Mouse (Mus musculus): ENCODE measurements around the gene Gdf9. TPM values are rescaled to one million over a fixed set of nuclear protein-coding genes. Genes with fewer than 3 reads are reported as not detected.
"Not testable (repeated sequence)": the region's sequence is repeated elsewhere in the genome, so short reads cannot be mapped to it uniquely, and the experiment has no call there.

Gdf9 gene
- polyA plus RNA-seq, 1 experiment from 2014 or later: 0.84 TPM

GRCm38 (mm10) chr11:53418048-53418447, 12.8 kb upstream of the Gdf9 start:
- no peak for DNase-seq (ENCODE audit: low spot score)
- Histone ChIP-seq H3K4me1 (ENCODE audit: insufficient read depth, low read depth, low read length) (no peaks in the 10 kb centered on the region), H3K27ac (ENCODE audit: low read length) (no peak overlapping the region), H3K36me3 (ENCODE audit: insufficient read depth, low read length) (peaks cover 49% of the 10 kb centered on the region), H3K4me2 (replicated peaks; ENCODE audit: low read depth, low read length) (no peak overlapping the region), H3K9me3 (ENCODE audit: low read length) (no peaks in the 10 kb centered on the region), H3K27me3 (replicated peaks; ENCODE audit: insufficient read depth, low read length) (no peaks in the 10 kb centered on the region), H3K4me3 (ENCODE audit: low read depth, low read length) (no peak overlapping the region), H3K9ac (replicated peaks; ENCODE audit: low read depth) (no peak overlapping the region)
- TF ChIP-seq EP300 (IDR thresholded peaks at IDR 0.05) (no peak), CTCF (IDR thresholded peaks at IDR 0.05) (no peak)
- no peak for ATAC-seq

- ATAC-seq: no peak
Measured at GRCm38 (mm10) chr11:53423036-53423435, 7.8 kb upstream of the Gdf9 start, which contains the start of gene Leap2. Gene Leap2, minus strand, starts transcription at chr11:53423170.

GRCm38 (mm10) chr11:53424826-53425225, 6.0 kb upstream of the Gdf9 start:
- H3K4me1 ChIP-seq (ENCODE audit: insufficient read depth, low read depth, low read length): no peaks in the 10 kb centered on the region
- DNase-seq (ENCODE audit: low spot score): no peak
- no peaks in the 10 kb centered on the region for H3K9me3 ChIP-seq (ENCODE audit: low read length)
- no peak overlapping the region for H3K4me3 ChIP-seq (ENCODE audit: low read depth, low read length)
- no peak for ATAC-seq
- WGBS: 41% methylated on average over 2 of the region's 2 CpGs
- H3K27ac ChIP-seq (ENCODE audit: low read length): no peak overlapping the region
- no peak overlapping the region for H3K9ac ChIP-seq (replicated peaks; ENCODE audit: low read depth)
- no peak overlapping the region for H3K4me2 ChIP-seq (replicated peaks; ENCODE audit: low read depth, low read length)
- TF ChIP-seq EP300 (IDR thresholded peaks at IDR 0.05) (no peak), CTCF (IDR thresholded peaks at IDR 0.05) (no peak)
- H3K36me3 ChIP-seq (ENCODE audit: insufficient read depth, low read length): peaks cover 5% of the 10 kb centered on the region; the same call in 1 of the 2 replicates
- H3K27me3 ChIP-seq (replicated peaks; ENCODE audit: insufficient read depth, low read length): no peaks in the 10 kb centered on the region

More at GRCm38 (mm10) chr11:53423036-53423435, 7.8 kb upstream of the Gdf9 start, which contains the start of gene Leap2:
- Histone ChIP-seq H3K4me3 (ENCODE audit: low read depth, low read length) (no peak within 1 kb of the TSS), H3K4me2 (replicated peaks; ENCODE audit: low read depth, low read length) (no peak within 1 kb of the TSS), H3K27ac (ENCODE audit: low read length) (no peak within 1 kb of the TSS), H3K36me3 (ENCODE audit: insufficient read depth, low read length) (peaks cover 14% of the 10 kb centered on the region), H3K4me1 (ENCODE audit: insufficient read depth, low read depth, low read length) (no peaks in the 10 kb centered on the region), H3K27me3 (replicated peaks; ENCODE audit: insufficient read depth, low read length) (no peaks in the 10 kb centered on the region), H3K9ac (replicated peaks; ENCODE audit: low read depth) (no peak within 1 kb of the TSS), H3K9me3 (ENCODE audit: low read length) (no peaks in the 10 kb centered on the region)
- no peak for DNase-seq (ENCODE audit: low spot score)
- no peak for TF ChIP-seq EP300 (IDR thresholded peaks at IDR 0.05)
- TF ChIP-seq CTCF (IDR thresholded peaks at IDR 0.05): no peak
- WGBS: 83% methylated on average over 4 of the region's 4 CpGs

- Histone ChIP-seq H3K9ac (replicated peaks; ENCODE audit: low read depth) (no peak overlapping the region), H3K27ac (ENCODE audit: low read length) (no peak overlapping the region), H3K27me3 (replicated peaks; ENCODE audit: insufficient read depth, low read length) (no peaks in the 10 kb centered on the region), H3K4me2 (replicated peaks; ENCODE audit: low read depth, low read length) (no peak overlapping the region), H3K36me3 (ENCODE audit: insufficient read depth, low read length) (peaks cover 1% of the 10 kb centered on the region; the same call in 1 of the 2 replicates), H3K9me3 (ENCODE audit: low read length) (no peaks in the 10 kb centered on the region), H3K4me3 (ENCODE audit: low read depth, low read length) (no peak overlapping the region), H3K4me1 (ENCODE audit: insufficient read depth, low read depth, low read length) (no peaks in the 10 kb centered on the region)
- TF ChIP-seq CTCF (IDR thresholded peaks at IDR 0.05) (no peak), EP300 (IDR thresholded peaks at IDR 0.05) (no peak)
- WGBS: 41% methylated on average over 3 of the region's 3 CpGs
- ATAC-seq (no peak), DNase-seq (ENCODE audit: low spot score) (no peak)
Measured at GRCm38 (mm10) chr11:53425251-53425650, 5.6 kb upstream of the Gdf9 start.

GRCm38 (mm10) chr11:53425711-53426255, 5.0 kb upstream of the Gdf9 start:
- Histone ChIP-seq H3K4me3 (ENCODE audit: low read depth, low read length) (no peak overlapping the region), H3K36me3 (ENCODE audit: insufficient read depth, low read length) (no peaks in the 10 kb centered on the region), H3K4me2 (replicated peaks; ENCODE audit: low read depth, low read length) (no peak overlapping the region), H3K9me3 (ENCODE audit: low read length) (no peaks in the 10 kb centered on the region), H3K27me3 (replicated peaks; ENCODE audit: insufficient read depth, low read length) (no peaks in the 10 kb centered on the region), H3K9ac (replicated peaks; ENCODE audit: low read depth) (no peak overlapping the region), H3K4me1 (ENCODE audit: insufficient read depth, low read depth, low read length) (no peaks in the 10 kb centered on the region), H3K27ac (ENCODE audit: low read length) (no peak overlapping the region)
- TF ChIP-seq CTCF (IDR thresholded peaks at IDR 0.05) (no peak), EP300 (IDR thresholded peaks at IDR 0.05) (no peak)
- no peak for DNase-seq (ENCODE audit: low spot score)
- WGBS: 79% methylated on average over 6 of the region's 6 CpGs
- ATAC-seq: no peak

GRCm38 (mm10) chr11:53426914-53427313, 3.9 kb upstream of the Gdf9 start:
- H3K4me2 ChIP-seq (replicated peaks; ENCODE audit: low read depth, low read length); H3K9ac ChIP-seq (replicated peaks; ENCODE audit: low read depth); DNase-seq (ENCODE audit: low spot score); ATAC-seq; H3K27ac ChIP-seq (ENCODE audit: low read length); H3K36me3 ChIP-seq (ENCODE audit: insufficient read depth, low read length); H3K9me3 ChIP-seq (ENCODE audit: low read length); H3K4me3 ChIP-seq (ENCODE audit: low read depth, low read length); H3K4me1 ChIP-seq (ENCODE audit: insufficient read depth, low read depth, low read length); H3K27me3 ChIP-seq (replicated peaks; ENCODE audit: insufficient read depth, low read length): not testable (repeated sequence)
- 87% methylated on average over 3 of the region's 3 CpGs for WGBS

All from lung, postnatal 0 days (tissue).